Mouse (Mus musculus) gonadal fat pad, adult 2 months (tissue): Measurements from ENCODE around the gene Gga3. TPM values are rescaled to one million over a fixed set of nuclear protein-coding genes. Genes with fewer than 3 reads are reported as not detected.

ENCODE experiments used
- DNase-seq: peaks from one replicate; pipeline ENCODE4 v3.0.0-alpha.2; 2012; ENCODE audit warnings: low read depth
- polyA plus RNA-seq: library from polyadenylated mRNA; depleted of rRNA; stranded (reverse); fragments of >200 nt; gene quantifications from 2 replicates; pipeline ENCODE4 v1.2.3, GENCODE M21; 2012; rRNA removed

The Gga3 gene
- polyA plus RNA-seq, 1 experiment: 14.5 TPM

GRCm38 (mm10) chr11:115564064-115564809 lies 39.6 kb downstream of the Gga3 start, which contains the start of gene Nup85:
TSS of gene Nup85 (plus strand) at chr11:115564434.
- DNase-seq: no peak

- DNase-seq: no peak
These were observed 40.4 kb downstream of the Gga3 start for GRCm38 (mm10) chr11:115563406-115563805.

GRCm38 (mm10) chr11:115555717-115556116 lies 48.1 kb downstream of the Gga3 start:
- DNase-seq: no peak

GRCm38 (mm10) chr11:115552783-115553182 lies 51.1 kb downstream of the Gga3 start:
- DNase-seq: no peak

- no peak for DNase-seq
These were observed 60.3 kb downstream of the Gga3 start for GRCm38 (mm10) chr11:115543571-115543970.

GRCm38 (mm10) chr11:115538045-115538444 lies 65.8 kb downstream of the Gga3 start:
- DNase-seq: no peak

GRCm38 (mm10) chr11:115536856-115537568 lies 66.8 kb downstream of the Gga3 start:
- no peak for DNase-seq

GRCm38 (mm10) chr11:115536038-115536681 lies 67.7 kb downstream of the Gga3 start, which contains the start of gene Sumo2:
TSS of gene Sumo2 (minus strand) at chr11:115536276.
- no peak for DNase-seq

GRCm38 (mm10) chr11:115535401-115536037 lies 68.3 kb downstream of the Gga3 start:
- no peak for DNase-seq

GRCm38 (mm10) chr11:115534759-115535371 lies 69.0 kb downstream of the Gga3 start:
- DNase-seq: no peak

Other genes starting within 250 kb of the Gga3 start
- gene Hid1, start 236.3 kb downstream of the Gga3 start, polyA plus RNA-seq: 6.6 and 7.8 TPM in 2 replicates
- gene Cdr2l, start 222.1 kb downstream of the Gga3 start, polyA plus RNA-seq: 7.2 and 8.2 TPM in 2 replicates
- gene Mrpl58, start 200.3 kb downstream of the Gga3 start, polyA plus RNA-seq: 75.6 and 94.7 TPM in 2 replicates
- gene Atp5h, start 184.1 kb downstream of the Gga3 start, polyA plus RNA-seq: 159 and 175 TPM in 2 replicates
- 29.1 and 31.3 TPM in 2 replicates for gene Kctd2, start 183.9 kb downstream of the Gga3 start, polyA plus RNA-seq
- 0.57 and 1.1 TPM in 2 replicates for gene Trim80, start 163.5 kb downstream of the Gga3 start, polyA plus RNA-seq
- gene Slc16a5, start 141.6 kb downstream of the Gga3 start, polyA plus RNA-seq: 0.34 and 0.44 TPM in 2 replicates
- 6.7 and 8.9 TPM in 2 replicates for gene Armc7, start 128.4 kb downstream of the Gga3 start, polyA plus RNA-seq
- 47.8 and 48.5 TPM in 2 replicates for gene Nt5c, start 112.2 kb downstream of the Gga3 start, polyA plus RNA-seq
- gene Jpt1, start 89.7 kb downstream of the Gga3 start, polyA plus RNA-seq: 91.5 and 128 TPM in 2 replicates
- gene Sumo2, start 67.8 kb downstream of the Gga3 start, polyA plus RNA-seq: 75.3 and 82.7 TPM in 2 replicates
- gene Nup85, start 39.6 kb downstream of the Gga3 start, polyA plus RNA-seq: 38.4 and 50.7 TPM in 2 replicates
- gene Mrps7, start 126 bp downstream of the Gga3 start, polyA plus RNA-seq: 32.5 and 37.4 TPM in 2 replicates
- gene Mif4gd, start 8.9 kb upstream of the Gga3 start, polyA plus RNA-seq: 114 and 132 TPM in 2 replicates
- 76.9 and 146 TPM in 2 replicates for gene Slc25a19, start 24.2 kb upstream of the Gga3 start, polyA plus RNA-seq
- 41.2 and 42.4 TPM in 2 replicates for gene Grb2, start 104.5 kb upstream of the Gga3 start, polyA plus RNA-seq
- gene Tmem94, start 161.4 kb upstream of the Gga3 start, polyA plus RNA-seq: 63.0 and 103 TPM in 2 replicates
- gene Caskin2, start 209.6 kb upstream of the Gga3 start, polyA plus RNA-seq: 46.6 and 59.6 TPM in 2 replicates
- 22.6 and 24.1 TPM in 2 replicates for gene Tsen54, start 210.7 kb upstream of the Gga3 start, polyA plus RNA-seq
- 106 and 107 TPM in 2 replicates for gene Llgl2, start 220.0 kb upstream of the Gga3 start, polyA plus RNA-seq